Mouse (Mus musculus) kidney, adult 11 months (tissue): Measurements from ENCODE around the gene Fbxl13.
A peak's percentile ranks its signal among the peaks of the same experiment; 100 is the strongest.

Source experiments
- DNase-seq: peaks from one replicate; pipeline ENCODE4 v3.0.0; 2022

Fbxl13 gene

GRCm38 (mm10) chr5:21645439-21646132 is at the start of gene Fbxl13, which contains the start of gene Armc10:
Gene Fbxl13, minus strand, starts transcription at chr5:21645634.
Gene Armc10, plus strand, starts transcription at chr5:21645813.
- peak; percentile 95 for DNase-seq

- no peak for DNase-seq
Observed at GRCm38 (mm10) chr5:21694854-21695490, 49.5 kb upstream of the Fbxl13 start.

- no peak for DNase-seq
Observed at GRCm38 (mm10) chr5:21693372-21693870, 48.0 kb upstream of the Fbxl13 start.

- no peak for DNase-seq
Observed at GRCm38 (mm10) chr5:21692230-21692629, 46.8 kb upstream of the Fbxl13 start.

- no peak for DNase-seq
Observed at GRCm38 (mm10) chr5:21687042-21687441, 41.6 kb upstream of the Fbxl13 start.

GRCm38 (mm10) chr5:21685001-21685400 is 39.6 kb upstream of the Fbxl13 start:
- no peak for DNase-seq

- no peak for DNase-seq
Observed at GRCm38 (mm10) chr5:21683811-21684210, 38.4 kb upstream of the Fbxl13 start.

GRCm38 (mm10) chr5:21680940-21681339 is 35.5 kb upstream of the Fbxl13 start:
- DNase-seq, result no peak

- no peak for DNase-seq
Observed at GRCm38 (mm10) chr5:21680029-21680428, 34.6 kb upstream of the Fbxl13 start.

- DNase-seq, result no peak
Observed at GRCm38 (mm10) chr5:21678363-21678762, 32.9 kb upstream of the Fbxl13 start.

- no peak for DNase-seq
Observed at GRCm38 (mm10) chr5:21677939-21678338, 32.5 kb upstream of the Fbxl13 start.

- no peak for DNase-seq
Observed at GRCm38 (mm10) chr5:21675494-21675893, 30.1 kb upstream of the Fbxl13 start.

GRCm38 (mm10) chr5:21675019-21675418 is 29.6 kb upstream of the Fbxl13 start:
- DNase-seq, result no peak

- no peak for DNase-seq
Observed at GRCm38 (mm10) chr5:21673742-21674141, 28.3 kb upstream of the Fbxl13 start.

- DNase-seq, result no peak
Observed at GRCm38 (mm10) chr5:21672812-21673635, 27.6 kb upstream of the Fbxl13 start.

- no peak for DNase-seq
Observed at GRCm38 (mm10) chr5:21669307-21669706, 23.9 kb upstream of the Fbxl13 start.

- no peak for DNase-seq
Observed at GRCm38 (mm10) chr5:21667191-21668137, 22.0 kb upstream of the Fbxl13 start.

GRCm38 (mm10) chr5:21663081-21663480 is 17.6 kb upstream of the Fbxl13 start:
- DNase-seq, result no peak

- no peak for DNase-seq
Observed at GRCm38 (mm10) chr5:21660850-21661249, 15.4 kb upstream of the Fbxl13 start.

- peak; percentile 70 for DNase-seq
Observed at GRCm38 (mm10) chr5:21658623-21659395, 13.4 kb upstream of the Fbxl13 start.

GRCm38 (mm10) chr5:21658038-21658437 is 12.6 kb upstream of the Fbxl13 start:
- no peak for DNase-seq
